Mouse (Mus musculus) cortical plate, adult 2 months (tissue): Measurements from ENCODE around the gene Chrna9.

Experiments
- CTCF ChIP-seq: fragments of 200-500 bp; IDR thresholded peaks from 2 replicates; pipeline ENCODE4 v1.5.1; 2011; ENCODE audit warnings: mild to moderate bottlenecking, control low read depth, low read length; ENCODE audit not compliant: insufficient read depth; ENCODE audit errors: extremely low read depth
- POLR2A ChIP-seq: fragments of 200-500 bp; IDR thresholded peaks from 2 replicates; pipeline ENCODE4 v1.6.1; 2011; ENCODE audit warnings: mild to moderate bottlenecking, low read length, control low read depth; ENCODE audit not compliant: insufficient read depth; ENCODE audit errors: extremely low read depth

- TF ChIP-seq POLR2A (no peak), CTCF (no peak)
Observed at GRCm38 (mm10) chr5:65909321-65909720, 25.4 kb upstream of the Chrna9 start.
